Mouse (Mus musculus): ENCODE data around the gene Gm45799. TPM values are rescaled to one million over a fixed set of nuclear protein-coding genes. Genes with fewer than 3 reads are reported as not detected.

The Gm45799 gene
- polyA plus RNA-seq, 1 experiment from 2014 or later = 14.6 TPM

DNA sequence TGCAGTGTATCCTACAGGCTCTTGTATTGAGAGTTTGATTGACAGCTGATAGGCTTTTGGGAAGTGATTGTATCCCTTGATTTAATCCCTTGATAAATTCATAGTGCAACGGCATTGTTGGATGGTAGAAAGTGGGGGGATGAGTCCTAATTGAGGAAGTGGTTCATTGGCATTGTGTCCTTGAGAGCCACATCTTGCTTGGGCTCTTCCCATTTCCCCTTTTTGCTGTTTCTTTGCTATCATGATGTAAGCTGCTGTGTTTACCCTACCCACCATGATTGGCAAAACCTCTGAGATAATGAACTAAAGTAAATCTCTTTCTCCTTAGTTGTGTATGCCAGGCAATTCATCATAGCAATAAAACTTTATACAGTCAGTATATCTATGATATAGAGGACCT lies 50.5 kb downstream of the Gm45799 start:
- no peak for ATAC-seq
- no peaks in the 10 kb centered on the region for H3K9me3 ChIP-seq (replicated peaks; ENCODE audit: control insufficient read depth, low read length, poor library complexity, severe bottlenecking)
- 48% methylated on average over 1 of the region's 1 CpGs for WGBS

DNA sequence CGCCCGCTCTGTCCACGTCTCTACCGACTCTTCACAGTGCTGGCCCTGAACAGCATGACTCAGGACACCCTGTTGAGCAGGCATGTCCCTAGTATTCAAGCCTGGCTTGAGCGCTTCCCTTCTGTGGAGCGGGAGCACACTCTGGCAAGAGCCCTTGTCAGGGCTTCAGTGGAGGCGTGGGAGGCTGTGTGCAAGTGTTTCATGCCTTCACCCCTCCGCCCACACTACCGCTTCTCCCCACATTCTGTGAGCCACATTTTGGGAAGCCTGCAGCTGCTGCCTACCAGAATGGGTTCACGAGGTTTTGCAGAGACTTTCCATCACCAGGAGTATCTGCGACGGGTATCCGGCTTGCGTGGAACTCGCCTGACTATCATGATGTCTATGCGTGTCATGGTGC lies 62.8 kb downstream of the Gm45799 start:
- Histone ChIP-seq H3K4me3 (ENCODE audit: low read depth, low read length) (no peak overlapping the region), H3K9me3 (replicated peaks; ENCODE audit: control insufficient read depth, low read length, poor library complexity, severe bottlenecking) (no peaks in the 10 kb centered on the region), H3K36me3 (ENCODE audit: control insufficient read depth, insufficient read depth, low read length) (no peaks in the 10 kb centered on the region), H3K4me2 (ENCODE audit: low read length) (no peak overlapping the region), H3K27me3 (ENCODE audit: control insufficient read depth, insufficient read depth, low read depth, low read length) (no peaks in the 10 kb centered on the region), H3K4me1 (ENCODE audit: control insufficient read depth, insufficient read depth, low read length) (no peaks in the 10 kb centered on the region), H3K27ac (ENCODE audit: low read length) (no peak overlapping the region), H3K9ac (ENCODE audit: low read depth, low read length) (no peak overlapping the region)
- 90% methylated on average over 16 of the region's 16 CpGs for WGBS
- no peak for ATAC-seq

More for the DNA sequence above, 50.5 kb downstream of the Gm45799 start:
- Histone ChIP-seq H3K4me2 (ENCODE audit: low read length) (no peak overlapping the region), H3K4me1 (ENCODE audit: control insufficient read depth, insufficient read depth, low read length) (no peaks in the 10 kb centered on the region), H3K36me3 (ENCODE audit: control insufficient read depth, insufficient read depth, low read length) (no peaks in the 10 kb centered on the region), H3K4me3 (ENCODE audit: low read depth, low read length) (no peak overlapping the region), H3K27ac (ENCODE audit: low read length) (no peak overlapping the region), H3K9ac (ENCODE audit: low read depth, low read length) (no peak overlapping the region), H3K27me3 (ENCODE audit: control insufficient read depth, insufficient read depth, low read depth, low read length) (no peaks in the 10 kb centered on the region)

DNA sequence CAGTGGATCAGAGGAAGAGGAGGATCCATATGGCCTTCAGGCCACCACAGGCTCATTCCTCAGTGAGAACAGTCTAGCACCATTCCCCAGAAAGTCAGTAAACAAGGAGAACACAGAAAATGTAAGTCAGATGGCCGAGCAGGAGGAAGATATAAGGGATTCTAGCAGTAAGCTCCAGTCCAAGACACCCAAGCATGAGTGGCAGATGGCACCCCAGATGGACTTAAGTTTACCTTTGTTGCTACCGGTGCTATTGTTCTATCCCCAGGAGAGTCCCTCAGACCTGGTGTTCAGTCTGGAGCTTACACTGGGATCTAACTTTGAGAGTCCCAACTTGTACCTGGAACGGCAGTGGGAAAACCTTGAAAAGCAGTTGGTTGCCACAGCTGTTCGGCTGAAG lies 63.5 kb downstream of the Gm45799 start:
- H3K9me3 ChIP-seq (replicated peaks; ENCODE audit: control insufficient read depth, low read length, poor library complexity, severe bottlenecking) = no peaks in the 10 kb centered on the region
- no peak overlapping the region for H3K27ac ChIP-seq (ENCODE audit: low read length)
- H3K36me3 ChIP-seq (ENCODE audit: control insufficient read depth, insufficient read depth, low read length) = no peaks in the 10 kb centered on the region
- H3K4me1 ChIP-seq (ENCODE audit: control insufficient read depth, insufficient read depth, low read length) = no peaks in the 10 kb centered on the region
- no peak overlapping the region for H3K4me3 ChIP-seq (ENCODE audit: low read depth, low read length)
- no peak overlapping the region for H3K9ac ChIP-seq (ENCODE audit: low read depth, low read length)
- 85% methylated on average over 4 of the region's 4 CpGs for WGBS
- no peak overlapping the region for H3K4me2 ChIP-seq (ENCODE audit: low read length)
- ATAC-seq = no peak
- H3K27me3 ChIP-seq (ENCODE audit: control insufficient read depth, insufficient read depth, low read depth, low read length) = no peaks in the 10 kb centered on the region

DNA sequence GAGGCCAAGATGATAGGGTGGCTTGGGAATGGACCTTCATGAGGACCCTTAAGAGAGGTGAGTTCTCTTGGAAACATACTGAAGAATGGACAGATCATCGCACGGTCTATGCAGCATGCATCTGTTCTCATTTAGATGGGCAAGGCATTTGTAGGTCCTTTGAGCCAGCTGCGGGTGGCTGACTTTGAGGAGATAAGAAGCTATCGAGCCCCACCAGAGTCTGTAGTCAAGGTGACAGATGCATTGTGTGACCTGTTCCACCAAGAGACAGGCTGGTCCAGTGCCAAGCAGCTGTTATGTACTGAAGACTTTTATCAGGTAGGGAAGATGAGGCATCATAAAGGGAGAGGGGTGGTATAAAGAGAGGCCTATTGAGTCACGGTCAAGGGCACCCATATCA lies 68.4 kb downstream of the Gm45799 start:
- 94% methylated on average over 5 of the region's 5 CpGs for WGBS
- no peak overlapping the region for H3K9ac ChIP-seq (ENCODE audit: low read depth, low read length)
- H3K4me1 ChIP-seq (ENCODE audit: control insufficient read depth, insufficient read depth, low read length) = no peaks in the 10 kb centered on the region

DNA sequence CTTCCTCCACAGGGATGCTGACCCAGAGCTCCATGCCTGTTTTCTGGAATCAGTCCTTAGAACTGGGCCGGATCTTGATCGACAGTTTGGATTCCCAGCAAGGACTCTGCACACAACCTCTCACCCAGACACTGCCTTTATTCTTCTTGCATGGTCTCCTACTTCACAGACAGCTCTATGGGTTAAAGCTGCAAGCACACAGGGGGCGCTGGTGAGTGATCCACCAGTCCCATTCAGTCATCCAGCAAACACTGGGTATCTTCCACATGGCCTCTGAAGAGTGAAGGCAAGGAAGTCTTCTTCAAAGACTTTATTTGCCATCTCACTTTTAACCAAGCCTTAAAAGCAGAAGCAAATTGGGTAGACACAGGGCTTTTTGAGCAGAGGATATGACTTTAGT lies 75.0 kb downstream of the Gm45799 start:
- no peaks in the 10 kb centered on the region for H3K27me3 ChIP-seq (ENCODE audit: control insufficient read depth, insufficient read depth, low read depth, low read length)
- no peaks in the 10 kb centered on the region for H3K9me3 ChIP-seq (replicated peaks; ENCODE audit: control insufficient read depth, low read length, poor library complexity, severe bottlenecking)
- 66% methylated on average over 3 of the region's 3 CpGs for WGBS
- no peaks in the 10 kb centered on the region for H3K4me1 ChIP-seq (ENCODE audit: control insufficient read depth, insufficient read depth, low read length)
- H3K9ac ChIP-seq (ENCODE audit: low read depth, low read length) = no peak overlapping the region
- H3K36me3 ChIP-seq (ENCODE audit: control insufficient read depth, insufficient read depth, low read length) = no peaks in the 10 kb centered on the region
- ATAC-seq = no peak
- no peak overlapping the region for H3K4me2 ChIP-seq (ENCODE audit: low read length)
- no peak overlapping the region for H3K27ac ChIP-seq (ENCODE audit: low read length)
- H3K4me3 ChIP-seq (ENCODE audit: low read depth, low read length) = no peak overlapping the region

More for the DNA sequence above, 68.4 kb downstream of the Gm45799 start:
- Histone ChIP-seq H3K4me3 (ENCODE audit: low read depth, low read length) (no peak overlapping the region), H3K27ac (ENCODE audit: low read length) (no peak overlapping the region), H3K4me2 (ENCODE audit: low read length) (no peak overlapping the region), H3K9me3 (replicated peaks; ENCODE audit: control insufficient read depth, low read length, poor library complexity, severe bottlenecking) (no peaks in the 10 kb centered on the region), H3K36me3 (ENCODE audit: control insufficient read depth, insufficient read depth, low read length) (no peaks in the 10 kb centered on the region), H3K27me3 (ENCODE audit: control insufficient read depth, insufficient read depth, low read depth, low read length) (no peaks in the 10 kb centered on the region)
- ATAC-seq = no peak

DNA sequence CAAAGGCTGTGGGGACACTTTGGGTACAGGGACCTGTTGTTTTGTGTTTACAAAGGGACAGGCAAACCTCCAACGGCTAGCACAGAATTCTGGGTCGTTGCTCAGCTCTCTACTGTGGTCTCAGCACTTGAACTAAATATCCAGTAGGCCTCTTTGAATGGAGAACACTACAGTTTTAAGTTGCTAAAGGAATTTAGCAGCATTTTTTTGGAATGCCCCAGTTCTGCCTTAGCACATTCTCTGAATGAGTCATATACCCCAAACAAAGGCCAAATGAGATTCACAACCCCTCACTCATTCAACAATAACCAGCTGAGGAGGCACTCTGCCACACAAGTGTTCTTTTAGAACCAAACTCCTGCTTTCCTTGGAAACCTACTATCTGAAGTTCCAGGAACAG lies 81.6 kb downstream of the Gm45799 start:
- ATAC-seq = no peak
- Histone ChIP-seq H3K27ac (ENCODE audit: low read length) (no peak overlapping the region), H3K9ac (ENCODE audit: low read depth, low read length) (no peak overlapping the region), H3K4me1 (ENCODE audit: control insufficient read depth, insufficient read depth, low read length) (no peaks in the 10 kb centered on the region), H3K27me3 (ENCODE audit: control insufficient read depth, insufficient read depth, low read depth, low read length) (no peaks in the 10 kb centered on the region), H3K9me3 (replicated peaks; ENCODE audit: control insufficient read depth, low read length, poor library complexity, severe bottlenecking) (no peaks in the 10 kb centered on the region), H3K4me3 (ENCODE audit: low read depth, low read length) (no peak overlapping the region), H3K4me2 (ENCODE audit: low read length) (no peak overlapping the region), H3K36me3 (ENCODE audit: control insufficient read depth, insufficient read depth, low read length) (no peaks in the 10 kb centered on the region)
- 75% methylated on average over 2 of the region's 2 CpGs for WGBS

DNA sequence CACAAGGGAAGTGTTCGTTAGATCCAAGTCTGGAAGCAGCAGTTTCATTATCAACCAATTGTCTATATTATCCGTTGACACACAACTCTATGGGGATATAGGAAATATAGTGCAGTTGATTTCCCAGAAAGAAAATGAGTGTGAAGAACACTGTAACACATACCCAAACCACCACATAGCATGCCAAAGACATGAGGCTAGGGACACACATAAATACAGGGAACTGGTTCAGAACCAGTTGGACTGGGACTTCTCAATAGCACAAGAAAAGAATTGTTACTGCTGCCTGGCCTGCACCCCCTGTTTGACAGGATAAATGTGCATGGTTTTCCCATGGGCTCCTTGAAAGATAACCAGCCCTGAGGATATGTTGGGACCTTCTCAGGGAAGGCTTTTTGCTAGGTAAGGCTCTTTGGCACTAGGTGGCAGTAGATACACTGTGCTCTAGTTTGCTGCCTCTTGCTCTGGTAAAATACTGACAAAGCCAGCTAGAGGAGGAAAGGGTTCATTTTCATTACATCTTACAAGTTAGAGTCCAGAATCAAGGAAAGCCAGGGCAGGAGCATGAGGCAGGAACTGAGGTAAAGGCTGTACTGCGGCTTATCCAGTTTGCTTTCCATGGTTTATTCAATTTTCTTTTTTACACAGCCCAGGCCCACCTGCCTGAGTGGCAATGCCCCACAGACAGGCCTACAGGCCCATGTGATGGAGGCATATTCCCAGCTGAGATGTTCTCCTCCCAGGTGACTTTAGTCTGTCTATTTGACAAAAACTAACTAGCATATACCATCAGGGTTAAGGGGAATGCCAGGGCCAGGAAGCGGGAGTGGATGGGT lies 86.0 kb downstream of the Gm45799 start:
- ATAC-seq = peak; percentile 82
- no peak overlapping the region for H3K4me3 ChIP-seq (ENCODE audit: low read depth, low read length)
- H3K4me2 ChIP-seq (ENCODE audit: low read length) = no peak overlapping the region
- no peaks in the 10 kb centered on the region for H3K9me3 ChIP-seq (replicated peaks; ENCODE audit: control insufficient read depth, low read length, poor library complexity, severe bottlenecking)
- H3K27me3 ChIP-seq (ENCODE audit: control insufficient read depth, insufficient read depth, low read depth, low read length) = no peaks in the 10 kb centered on the region
- no peak overlapping the region for H3K27ac ChIP-seq (ENCODE audit: low read length)
- H3K36me3 ChIP-seq (ENCODE audit: control insufficient read depth, insufficient read depth, low read length) = peaks cover 3% of the 10 kb centered on the region; the same call in 1 of the 2 replicates
- H3K9ac ChIP-seq (ENCODE audit: low read depth, low read length) = no peak overlapping the region
- WGBS = 75% methylated on average over 4 of the region's 4 CpGs
- no peaks in the 10 kb centered on the region for H3K4me1 ChIP-seq (ENCODE audit: control insufficient read depth, insufficient read depth, low read length)

DNA sequence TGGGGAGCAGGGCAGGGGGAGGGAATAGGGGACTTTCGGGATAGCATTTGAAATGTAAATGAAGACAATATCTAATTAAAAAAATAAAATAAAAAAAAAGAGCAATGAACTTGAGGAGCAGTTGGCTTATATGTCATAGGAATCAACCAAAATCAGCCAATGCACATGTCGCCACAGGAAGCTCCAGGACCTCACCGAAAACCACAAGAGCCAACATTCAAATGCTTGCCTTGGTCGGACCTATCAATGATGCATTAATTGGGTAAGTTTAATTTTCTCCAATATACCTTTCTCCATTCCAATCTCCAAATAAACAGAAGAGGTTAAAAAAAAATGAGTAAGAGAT lies 86.6 kb downstream of the Gm45799 start:
- H3K4me2 ChIP-seq (ENCODE audit: low read length) = no peak overlapping the region
- WGBS = 96% methylated on average over 4 of the region's 4 CpGs
- H3K36me3 ChIP-seq (ENCODE audit: control insufficient read depth, insufficient read depth, low read length) = peaks cover 5% of the 10 kb centered on the region; the same call in 1 of the 2 replicates
- H3K9ac ChIP-seq (ENCODE audit: low read depth, low read length) = no peak overlapping the region
- no peaks in the 10 kb centered on the region for H3K4me1 ChIP-seq (ENCODE audit: control insufficient read depth, insufficient read depth, low read length)
- H3K27me3 ChIP-seq (ENCODE audit: control insufficient read depth, insufficient read depth, low read depth, low read length) = no peaks in the 10 kb centered on the region
- ATAC-seq = no peak; the same call in 1 of the 2 replicates
- no peaks in the 10 kb centered on the region for H3K9me3 ChIP-seq (replicated peaks; ENCODE audit: control insufficient read depth, low read length, poor library complexity, severe bottlenecking)
- no peak overlapping the region for H3K27ac ChIP-seq (ENCODE audit: low read length)
- no peak overlapping the region for H3K4me3 ChIP-seq (ENCODE audit: low read depth, low read length)

DNA sequence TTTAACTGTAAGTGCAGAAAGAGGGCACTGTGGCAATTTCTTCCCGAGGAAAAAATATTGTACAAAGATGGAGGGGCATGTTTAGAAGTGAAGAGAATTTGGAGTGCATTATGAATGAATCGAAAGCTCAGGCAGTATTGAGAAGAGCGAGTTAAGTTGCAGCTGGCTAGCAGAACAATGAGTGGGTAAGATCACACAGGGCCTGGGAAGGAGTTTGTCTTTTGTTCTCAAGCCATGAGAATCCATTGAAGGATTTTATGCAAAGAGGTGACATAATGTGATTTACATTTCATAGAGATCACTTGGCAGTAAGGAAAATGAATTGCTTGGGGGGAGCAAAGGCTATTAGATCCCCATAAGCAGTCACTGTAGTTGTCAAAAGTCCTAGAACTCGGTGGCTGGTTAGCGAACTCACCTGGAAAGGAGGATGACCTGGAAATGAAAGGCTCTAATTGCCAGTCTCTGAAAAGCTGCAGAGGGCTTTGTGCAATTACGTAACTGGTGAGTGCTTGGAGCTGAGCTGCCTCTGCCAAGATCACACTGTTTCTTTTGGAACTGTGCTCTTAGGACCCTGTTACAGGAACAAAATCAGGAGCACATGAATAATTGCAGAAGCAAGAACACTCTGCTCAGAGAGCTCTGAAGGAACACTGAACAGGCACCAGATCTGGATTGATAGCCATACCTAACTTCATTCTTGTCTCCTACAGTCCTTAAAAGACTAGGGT lies 88.5 kb downstream of the Gm45799 start:
- no peak for ATAC-seq
- WGBS = 23% methylated on average over 6 of the region's 6 CpGs
- Histone ChIP-seq H3K27ac (ENCODE audit: low read length) (peak overlapping the region; percentile 37; the same call in 1 of the 2 replicates), H3K9me3 (replicated peaks; ENCODE audit: control insufficient read depth, low read length, poor library complexity, severe bottlenecking) (no peaks in the 10 kb centered on the region), H3K4me1 (ENCODE audit: control insufficient read depth, insufficient read depth, low read length) (no peaks in the 10 kb centered on the region), H3K4me3 (ENCODE audit: low read depth, low read length) (no peak overlapping the region), H3K36me3 (ENCODE audit: control insufficient read depth, insufficient read depth, low read length) (peaks cover 19% of the 10 kb centered on the region), H3K27me3 (ENCODE audit: control insufficient read depth, insufficient read depth, low read depth, low read length) (no peaks in the 10 kb centered on the region), H3K4me2 (ENCODE audit: low read length) (no peak overlapping the region), H3K9ac (ENCODE audit: low read depth, low read length) (no peak overlapping the region)

All from midbrain, embryonic 16.5 days (tissue).